Mouse (Mus musculus) forebrain, embryonic 10.5 days (tissue): Measurements from ENCODE around the gene Socs1. TPM values are rescaled to one million over a fixed set of nuclear protein-coding genes. Genes with fewer than 3 reads are reported as not detected.

Source experiments
- DNase-seq: peaks from one replicate; pipeline ENCODE4 v3.0.0-alpha.2; 2017; ENCODE audit warnings: low spot score; ENCODE audit errors: extremely low spot score
- H3K27ac ChIP-seq: fragments of 300-500 bp; sonication (generic); 2 replicates; pipeline ENCODE4 v1.5.1; 2016; ENCODE audit warnings: mild to moderate bottlenecking
- H3K27me3 ChIP-seq: fragments of 300-500 bp; sonication (generic); 2 replicates; pipeline ENCODE4 v1.6.1; 2016; ENCODE audit warnings: mild to moderate bottlenecking; ENCODE audit not compliant: poor library complexity, severe bottlenecking
- H3K36me3 ChIP-seq: fragments of 300-500 bp; sonication (generic); replicated peaks from 2 replicates; pipeline ENCODE4 v1.6.1; 2016; ENCODE audit warnings: mild to moderate bottlenecking, moderate library complexity
- H3K4me1 ChIP-seq: fragments of 300-500 bp; sonication (generic); 2 replicates; pipeline ENCODE4 v1.6.1; 2016
- H3K4me3 ChIP-seq: fragments of 300-500 bp; sonication (generic); 2 replicates; pipeline ENCODE4 v1.5.1; 2016; ENCODE audit warnings: mild to moderate bottlenecking, moderate library complexity
- H3K9me3 ChIP-seq: fragments of 300-500 bp; sonication (generic); 2 replicates; pipeline ENCODE4 v1.6.1; 2016; ENCODE audit warnings: mild to moderate bottlenecking, moderate library complexity
- WGBS: fragments of 180-500 bp; shearing (Covaris S2); methylation state at CpG from one replicate; pipeline ENCODE4 v1.1.7; 2016; 5-methylcytosine and 5-hydroxymethylcytosine counted together
- polyA plus RNA-seq: library from polyadenylated mRNA; unstranded; fragments of >200 nt; fragmentation: Nextera tagmentation; extraction: Ambion mirVana; gene quantifications from 2 replicates; pipeline ENCODE4 v1.2.1, GENCODE M21; 2016

Socs1 gene
- polyA plus RNA-seq, 1 experiment from 2014 or later: 2.3 TPM

- Histone ChIP-seq H3K9me3 (no peaks in the 10 kb centered on the region), H3K27me3 (no peaks in the 10 kb centered on the region), H3K27ac (no peak overlapping the region), H3K36me3 (no peaks in the 10 kb centered on the region), H3K4me1 (peaks cover 10% of the 10 kb centered on the region; the same call in 1 of the 2 replicates), H3K4me3 (no peak overlapping the region)
- no peak for DNase-seq
- WGBS: 60% methylated on average over 4 of the region's 4 CpGs
Measured at GRCm38 (mm10) chr16:10770531-10771325, 14.6 kb downstream of the Socs1 start.

- WGBS: 39% methylated on average over 2 of the region's 2 CpGs
- no peaks in the 10 kb centered on the region for H3K36me3 ChIP-seq
- no peak for DNase-seq
- H3K27ac ChIP-seq: no peak overlapping the region
- peaks cover 10% of the 10 kb centered on the region; the same call in 1 of the 2 replicates for H3K4me1 ChIP-seq
- no peaks in the 10 kb centered on the region for H3K9me3 ChIP-seq
- no peaks in the 10 kb centered on the region for H3K27me3 ChIP-seq
- H3K4me3 ChIP-seq: no peak overlapping the region
Measured at GRCm38 (mm10) chr16:10769661-10770060, 15.7 kb downstream of the Socs1 start.

DNA sequence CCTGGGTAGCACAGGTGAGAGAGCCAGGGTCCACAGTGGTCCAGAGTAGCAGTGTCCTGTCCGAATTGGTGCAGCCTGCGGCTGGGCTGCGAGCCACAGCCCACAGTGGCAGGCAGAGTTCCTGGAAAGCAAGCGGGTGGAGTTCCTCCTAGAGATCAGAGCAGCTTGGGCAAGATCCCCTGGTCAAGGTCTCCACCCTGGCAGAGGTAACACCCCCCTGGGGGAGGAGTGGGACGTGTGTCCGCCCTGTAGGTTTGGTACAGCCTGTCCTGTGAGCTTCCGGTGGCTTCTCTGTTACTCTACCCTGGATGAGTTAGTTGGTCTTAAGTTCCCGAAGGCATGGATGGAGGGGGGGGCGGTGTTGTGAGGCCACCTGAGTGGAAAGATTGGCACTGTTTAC lies 16.5 kb downstream of the Socs1 start:
- no peak for DNase-seq
- no peaks in the 10 kb centered on the region for H3K27me3 ChIP-seq
- 69% methylated on average over 9 of the region's 9 CpGs for WGBS
- H3K4me3 ChIP-seq: no peak overlapping the region
- H3K27ac ChIP-seq: no peak overlapping the region
- H3K9me3 ChIP-seq: no peaks in the 10 kb centered on the region
- H3K4me1 ChIP-seq: peaks cover 10% of the 10 kb centered on the region; the same call in 1 of the 2 replicates
- H3K36me3 ChIP-seq: no peaks in the 10 kb centered on the region

GRCm38 (mm10) chr16:10767158-10767557 lies 18.2 kb downstream of the Socs1 start:
- Histone ChIP-seq H3K4me1 (peaks cover 10% of the 10 kb centered on the region; the same call in 1 of the 2 replicates), H3K27ac (no peak overlapping the region), H3K9me3 (no peaks in the 10 kb centered on the region), H3K27me3 (no peaks in the 10 kb centered on the region), H3K36me3 (no peaks in the 10 kb centered on the region), H3K4me3 (no peak overlapping the region)
- 42% methylated on average over 4 of the region's 4 CpGs for WGBS
- DNase-seq: peak; percentile 57

DNA sequence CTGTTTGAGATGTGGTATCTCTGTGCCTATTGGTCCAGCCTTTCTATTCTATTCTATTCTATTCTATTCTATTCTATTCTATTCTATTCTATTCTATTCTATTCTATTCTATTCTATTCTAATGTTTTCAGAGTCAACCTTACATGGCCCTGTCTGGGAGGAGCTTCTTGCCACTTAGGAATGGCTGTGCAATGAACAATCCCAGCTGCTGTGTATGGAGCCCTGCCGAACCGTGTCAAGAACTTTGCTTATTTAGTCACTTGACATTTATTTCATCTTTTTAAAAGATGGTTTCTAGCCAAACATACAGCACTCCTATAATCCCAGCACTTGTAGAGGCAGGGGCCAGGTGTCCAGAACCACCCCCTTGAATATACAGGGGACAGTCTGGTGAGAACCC lies 21.0 kb downstream of the Socs1 start:
- Histone ChIP-seq H3K4me1 (0 out of 2 replicates have a peak, but pooled peaks cover 4% of the 10 kb centered on the region), H3K27me3 (no peaks in the 10 kb centered on the region), H3K4me3 (no peak overlapping the region), H3K27ac (no peak overlapping the region), H3K36me3 (no peaks in the 10 kb centered on the region), H3K9me3 (no peaks in the 10 kb centered on the region)
- 78% methylated on average over 2 of the region's 2 CpGs for WGBS
- DNase-seq: no peak

DNA sequence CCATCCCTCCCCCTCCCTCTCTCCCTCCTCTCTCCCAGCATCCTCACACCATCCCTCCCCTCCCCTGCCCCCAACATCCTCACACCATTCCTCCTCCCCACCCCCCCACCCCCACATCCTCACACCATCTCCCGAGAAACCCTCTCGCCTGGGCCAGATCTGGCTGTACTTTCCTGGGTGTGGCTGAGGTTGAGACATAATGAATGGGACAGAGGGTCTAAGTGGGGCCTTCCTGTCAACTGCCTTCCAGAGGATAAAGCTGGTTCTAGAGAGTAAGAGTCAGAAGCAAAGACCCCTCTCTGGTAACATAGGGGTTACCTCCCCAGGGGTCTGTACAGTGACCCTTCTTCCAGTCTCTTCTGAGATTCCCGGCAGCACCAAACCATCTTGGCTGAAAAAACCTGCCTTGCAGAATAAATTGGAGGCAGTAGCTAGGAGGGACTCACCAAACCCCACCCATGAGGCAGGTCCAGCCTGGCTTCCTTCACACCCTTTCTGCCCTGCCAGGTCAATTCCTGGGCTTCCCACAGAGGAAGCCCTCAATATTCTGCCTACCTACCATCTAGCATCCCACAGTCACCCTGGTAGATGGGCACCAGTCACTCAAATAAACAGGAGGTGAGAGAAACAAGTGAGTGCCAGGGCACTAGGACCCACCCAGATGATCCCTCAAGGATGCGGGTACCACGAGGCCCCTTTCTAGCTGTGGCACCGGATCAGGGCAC lies 21.6 kb downstream of the Socs1 start:
- Histone ChIP-seq H3K27me3 (no peaks in the 10 kb centered on the region), H3K4me1 (0 out of 2 replicates have a peak, but pooled peaks cover 4% of the 10 kb centered on the region), H3K27ac (no peak overlapping the region), H3K9me3 (no peaks in the 10 kb centered on the region), H3K36me3 (no peaks in the 10 kb centered on the region), H3K4me3 (no peak overlapping the region)
- DNase-seq: no peak
- WGBS: 73% methylated on average over 6 of the region's 6 CpGs

DNA sequence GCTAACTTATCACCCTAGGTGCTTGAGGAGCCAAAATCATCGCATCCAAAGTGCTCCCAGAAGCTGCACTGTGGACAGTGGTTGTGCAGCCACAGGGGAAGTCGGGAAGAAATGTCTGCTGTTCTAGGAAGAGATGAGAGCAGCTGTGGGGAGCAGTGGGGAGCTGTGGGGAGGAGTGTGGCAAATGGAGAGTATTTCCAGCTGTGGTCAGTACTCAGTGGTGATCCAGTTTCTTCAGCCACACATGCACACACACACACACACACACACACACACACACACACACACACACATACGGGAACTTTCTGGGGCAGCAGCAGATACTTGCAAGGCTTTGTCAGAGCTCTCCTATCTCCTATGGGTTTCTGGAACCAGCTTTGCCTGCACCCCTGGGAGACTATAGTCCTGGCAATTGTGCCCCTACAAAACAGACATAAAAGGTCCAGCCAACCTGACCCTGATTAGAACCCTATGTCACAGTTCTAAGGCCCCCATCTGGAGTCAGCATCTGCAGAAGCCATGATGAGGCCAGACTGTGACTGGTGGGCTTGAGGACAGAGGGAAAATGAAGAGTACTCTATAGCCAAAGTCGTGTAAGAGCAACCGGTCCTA lies 22.7 kb downstream of the Socs1 start:
- H3K4me3 ChIP-seq: no peak overlapping the region
- DNase-seq: no peak
- H3K9me3 ChIP-seq: no peaks in the 10 kb centered on the region
- no peak overlapping the region for H3K27ac ChIP-seq
- H3K27me3 ChIP-seq: no peaks in the 10 kb centered on the region
- H3K4me1 ChIP-seq: 0 out of 2 replicates have a peak, but pooled peaks cover 4% of the 10 kb centered on the region
- no peaks in the 10 kb centered on the region for H3K36me3 ChIP-seq
- WGBS: 78% methylated on average over 5 of the region's 5 CpGs

DNA sequence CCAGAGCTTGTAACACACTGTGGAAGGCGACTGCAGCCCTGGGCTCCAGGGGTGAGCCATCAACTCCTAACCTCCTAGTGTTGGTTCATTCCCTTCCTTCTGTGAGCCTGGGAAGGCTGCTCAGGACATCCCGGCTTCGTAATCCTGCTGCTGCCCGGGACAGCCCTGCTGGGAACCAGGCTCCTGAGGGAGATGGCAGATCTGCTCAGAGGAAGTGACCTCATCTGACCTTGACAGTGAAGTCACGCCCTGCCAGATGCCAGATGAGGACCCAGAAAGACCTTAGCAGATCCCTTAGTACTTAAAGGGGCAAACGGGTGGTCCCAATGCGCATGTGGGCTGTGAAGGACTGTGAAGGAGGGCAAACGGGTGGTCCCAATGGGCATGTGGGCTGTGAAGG lies 24.2 kb downstream of the Socs1 start:
- H3K9me3 ChIP-seq: no peaks in the 10 kb centered on the region
- WGBS: 71% methylated on average over 8 of the region's 8 CpGs
- no peak overlapping the region for H3K4me3 ChIP-seq
- no peaks in the 10 kb centered on the region for H3K36me3 ChIP-seq
- 0 out of 2 replicates have a peak, but pooled peaks cover 4% of the 10 kb centered on the region for H3K4me1 ChIP-seq
- H3K27me3 ChIP-seq: no peaks in the 10 kb centered on the region
- DNase-seq: no peak
- H3K27ac ChIP-seq: no peak overlapping the region

DNA sequence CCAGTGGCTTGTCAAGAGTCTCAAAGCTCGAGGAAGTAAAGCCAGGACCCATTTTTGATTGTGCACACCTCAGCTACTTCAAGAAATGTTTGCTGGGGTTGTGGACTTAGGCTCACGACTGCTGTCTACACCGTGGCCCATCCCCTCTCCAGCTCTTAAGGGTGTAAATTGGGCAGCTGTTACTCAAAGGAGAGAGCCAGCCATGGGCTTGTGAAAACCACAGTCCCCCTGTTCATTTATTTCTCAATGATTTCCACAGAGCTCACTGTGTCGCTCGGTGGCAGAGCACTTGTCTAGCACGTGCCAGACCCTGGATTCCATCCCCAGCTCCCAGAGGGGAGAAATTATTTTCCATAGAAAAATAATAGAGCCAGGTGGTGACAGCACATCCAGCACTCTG lies 29.2 kb downstream of the Socs1 start:
- Histone ChIP-seq H3K36me3 (no peaks in the 10 kb centered on the region), H3K27ac (no peak overlapping the region), H3K27me3 (no peaks in the 10 kb centered on the region), H3K9me3 (no peaks in the 10 kb centered on the region), H3K4me1 (0 out of 2 replicates have a peak, but pooled peaks cover under 1% of the 10 kb centered on the region), H3K4me3 (no peak overlapping the region)
- 79% methylated on average over 6 of the region's 6 CpGs for WGBS
- no peak for DNase-seq

DNA sequence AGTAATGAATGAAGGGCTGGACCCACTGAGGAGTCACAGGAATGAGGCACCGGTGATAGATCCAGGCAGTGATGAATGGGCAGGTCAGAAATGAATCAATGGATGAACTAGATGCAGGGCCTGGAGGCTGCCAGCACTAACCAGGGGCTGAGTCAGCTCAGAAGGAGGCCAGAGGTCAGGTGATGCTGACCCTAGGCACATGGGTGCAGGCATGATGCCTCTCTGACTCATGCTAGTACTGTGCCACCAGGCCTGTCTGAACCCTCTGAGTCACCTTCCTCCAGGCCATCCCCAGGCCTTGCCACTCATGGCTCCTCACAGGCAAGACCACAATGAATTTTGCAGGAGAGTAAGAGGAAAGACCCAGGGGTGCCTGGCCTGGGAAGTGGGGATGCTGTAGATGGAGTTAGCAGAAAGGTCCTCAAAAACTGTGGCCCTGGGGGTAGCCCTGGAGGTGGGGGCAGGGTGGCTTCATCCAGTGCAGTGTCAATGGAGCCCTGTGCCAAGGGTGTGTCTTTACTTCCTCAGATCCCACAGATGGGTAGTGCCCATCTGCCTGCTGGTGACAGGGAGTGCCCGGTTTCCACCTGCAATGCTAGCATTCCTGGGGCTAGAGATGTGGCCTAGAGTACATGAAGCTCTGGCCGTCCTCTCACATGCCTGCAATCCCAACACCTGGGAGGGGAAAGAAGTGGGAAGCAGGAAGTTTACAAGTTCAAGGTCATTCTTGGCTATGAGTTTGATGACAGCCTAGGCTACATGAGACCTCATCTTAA lies 30.6 kb downstream of the Socs1 start:
- no peaks in the 10 kb centered on the region for H3K27me3 ChIP-seq
- H3K9me3 ChIP-seq: no peaks in the 10 kb centered on the region
- WGBS: 87% methylated on average over 3 of the region's 3 CpGs
- no peak for DNase-seq
- no peak overlapping the region for H3K27ac ChIP-seq
- H3K36me3 ChIP-seq: no peaks in the 10 kb centered on the region
- no peaks in the 10 kb centered on the region for H3K4me1 ChIP-seq
- H3K4me3 ChIP-seq: no peak overlapping the region

GRCm38 (mm10) chr16:10749824-10750223 lies 35.5 kb downstream of the Socs1 start:
- Histone ChIP-seq H3K4me1 (no peaks in the 10 kb centered on the region), H3K9me3 (no peaks in the 10 kb centered on the region), H3K27ac (no peak overlapping the region), H3K4me3 (no peak overlapping the region), H3K27me3 (no peaks in the 10 kb centered on the region), H3K36me3 (no peaks in the 10 kb centered on the region)
- DNase-seq: no peak
- WGBS: 74% methylated on average over 7 of the region's 7 CpGs

- H3K36me3 ChIP-seq: no peaks in the 10 kb centered on the region
- H3K27ac ChIP-seq: no peak overlapping the region
- H3K9me3 ChIP-seq: no peaks in the 10 kb centered on the region
- H3K4me1 ChIP-seq: peaks cover 1% of the 10 kb centered on the region
- no peaks in the 10 kb centered on the region for H3K27me3 ChIP-seq
- DNase-seq: no peak
- WGBS: 82% methylated on average over 7 of the region's 7 CpGs
- no peak overlapping the region for H3K4me3 ChIP-seq
Measured at GRCm38 (mm10) chr16:10749226-10749625, 36.1 kb downstream of the Socs1 start.
